Mouse (Mus musculus) intestine, embryonic 16.5 days (tissue): ENCODE results near the gene Nars2. TPM values are rescaled to one million over a fixed set of nuclear protein-coding genes. Genes with fewer than 3 reads are reported as not detected.

Experiments
- ATAC-seq: fragments of 200-750 bp; cut with Nextera tagmentation; 2 replicates; pipeline ENCODE4 v1.8.0; 2017; ENCODE audit warnings: moderate TSS enrichment, moderate library complexity
- H3K27ac ChIP-seq: fragments of 300-500 bp; sonication (generic); 2 replicates; pipeline ENCODE4 v1.5.1; 2014; ENCODE audit warnings: mild to moderate bottlenecking, low read length
- H3K27me3 ChIP-seq: fragments of 300-500 bp; sonication (generic); replicated peaks from 2 replicates; pipeline ENCODE4 v1.6.1; 2014; ENCODE audit warnings: low read length, control low read depth, mixed read lengths; ENCODE audit not compliant: control insufficient read depth, insufficient read depth
- H3K36me3 ChIP-seq: fragments of 300-500 bp; sonication (generic); 2 replicates; pipeline ENCODE4 v1.6.1; 2014; ENCODE audit warnings: low read length, control low read depth; ENCODE audit not compliant: control insufficient read depth, insufficient read depth
- H3K4me1 ChIP-seq: fragments of 300-500 bp; sonication (generic); 2 replicates; pipeline ENCODE4 v1.6.1; 2014; ENCODE audit warnings: low read length, control low read depth, mixed read lengths; ENCODE audit not compliant: control insufficient read depth, insufficient read depth
- H3K4me2 ChIP-seq: fragments of 300-500 bp; sonication (generic); 2 replicates; pipeline ENCODE4 v1.6.1; 2014; ENCODE audit warnings: low read depth, low read length, control low read depth
- H3K4me3 ChIP-seq: fragments of 300-500 bp; sonication (generic); 2 replicates; pipeline ENCODE4 v1.5.1; 2014; ENCODE audit warnings: mild to moderate bottlenecking, low read length
- H3K9ac ChIP-seq: fragments of 300-500 bp; sonication (generic); 2 replicates; pipeline ENCODE4 v1.6.1; 2014; ENCODE audit warnings: low read depth, low read length
- H3K9me3 ChIP-seq: fragments of 300-500 bp; sonication (generic); 2 replicates; pipeline ENCODE4 v1.6.1; 2016; ENCODE audit warnings: low read length, control low read depth; ENCODE audit not compliant: control insufficient read depth
- WGBS: fragments of 180-500 bp; shearing (Covaris S2); extraction: QIAGEN DNeasy Blood & Tissue Kit; methylation state at CpG from one replicate; pipeline ENCODE4 v1.1.7; 2014; 5-methylcytosine and 5-hydroxymethylcytosine counted together
- polyA plus RNA-seq: library from polyadenylated mRNA; unstranded; fragments of >200 nt; fragmentation: Nextera tagmentation; extraction: Ambion mirVana; gene quantifications from 2 replicates; pipeline ENCODE4 v1.2.1, GENCODE M21; 2015

The Nars2 gene
- polyA plus RNA-seq, 1 experiment from 2014 or later, result 29.7 TPM

DNA sequence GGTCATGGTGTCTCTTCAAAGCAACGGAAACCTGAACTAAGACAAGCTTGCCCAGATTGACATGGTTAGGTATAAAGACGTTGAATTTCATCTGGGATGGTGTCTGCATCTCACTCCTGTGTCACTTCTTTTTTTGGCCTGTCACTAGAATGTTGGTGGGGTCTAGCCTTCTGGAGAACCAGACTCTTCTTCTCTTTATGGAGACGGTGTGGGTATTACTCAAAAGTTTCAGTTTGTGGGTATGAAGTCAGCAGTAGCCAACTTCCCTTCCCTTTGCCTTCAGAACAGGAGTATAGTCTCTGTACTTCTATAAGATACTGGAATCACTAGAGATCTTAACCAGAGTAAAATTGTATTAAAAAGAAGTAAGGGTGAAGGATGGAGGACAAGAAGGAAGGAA lies 156.8 kb downstream of the Nars2 start:
- Histone ChIP-seq H3K4me3 (no peak overlapping the region), H3K9ac (no peak overlapping the region), H3K27ac (no peak overlapping the region), H3K36me3 (no peaks in the 10 kb centered on the region), H3K27me3 (no peaks in the 10 kb centered on the region), H3K4me1 (no peaks in the 10 kb centered on the region), H3K9me3 (no peaks in the 10 kb centered on the region), H3K4me2 (no peak overlapping the region)
- no peak for ATAC-seq
- whole genome bisulfite sequencing, result 90% methylated on average over 3 of the region's 3 CpGs

Other genes starting within 250 kb of the Nars2 start
- 5.4 and 6.0 TPM in 2 replicates for gene Gab2, start 130.1 kb downstream of the Nars2 start, polyA plus RNA-seq